Mouse (Mus musculus) c-Kit-negative CD71-positive TER-119-positive erythroid progenitor cells, embryonic 14.5 days (primary cell): ENCODE data around the gene Zkscan3.

Experiments
- DNase-seq: peaks from one replicate; pipeline ENCODE4 v3.0.0-alpha.2; 2013; ENCODE audit warnings: low read depth, low spot score

Zkscan3 gene

DNA sequence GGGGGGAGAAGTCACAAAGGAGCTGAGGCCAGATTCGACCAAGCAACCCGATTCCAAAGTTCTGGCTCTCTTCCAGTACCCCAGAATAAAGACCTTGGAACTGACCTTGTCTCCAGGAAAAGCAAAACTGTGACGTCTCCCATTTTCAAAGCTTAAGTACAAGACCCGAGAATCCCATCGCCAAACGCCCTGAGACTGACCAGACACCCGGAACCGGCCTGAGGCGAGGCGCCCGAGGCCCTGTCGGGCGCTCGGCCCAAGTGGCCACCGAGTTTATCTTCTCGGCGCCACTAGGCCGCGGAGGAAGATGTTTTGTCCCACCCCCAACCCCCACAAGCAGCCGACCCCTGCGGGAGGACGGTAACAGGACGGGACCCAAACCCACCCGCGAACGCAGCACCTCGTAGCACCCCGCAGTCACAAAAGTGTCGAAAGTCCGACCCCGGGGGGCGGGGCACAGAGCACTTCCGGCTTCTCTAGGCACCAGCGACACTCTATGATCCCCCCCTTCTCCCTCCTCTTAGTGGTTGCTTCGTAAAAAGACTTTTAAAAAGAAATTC is at the start of gene Zkscan3:
Gene Zkscan3 (minus strand): TSS at position 469 of the 560 bp plus-strand sequence.
- DNase-seq: peak; percentile 78

DNA sequence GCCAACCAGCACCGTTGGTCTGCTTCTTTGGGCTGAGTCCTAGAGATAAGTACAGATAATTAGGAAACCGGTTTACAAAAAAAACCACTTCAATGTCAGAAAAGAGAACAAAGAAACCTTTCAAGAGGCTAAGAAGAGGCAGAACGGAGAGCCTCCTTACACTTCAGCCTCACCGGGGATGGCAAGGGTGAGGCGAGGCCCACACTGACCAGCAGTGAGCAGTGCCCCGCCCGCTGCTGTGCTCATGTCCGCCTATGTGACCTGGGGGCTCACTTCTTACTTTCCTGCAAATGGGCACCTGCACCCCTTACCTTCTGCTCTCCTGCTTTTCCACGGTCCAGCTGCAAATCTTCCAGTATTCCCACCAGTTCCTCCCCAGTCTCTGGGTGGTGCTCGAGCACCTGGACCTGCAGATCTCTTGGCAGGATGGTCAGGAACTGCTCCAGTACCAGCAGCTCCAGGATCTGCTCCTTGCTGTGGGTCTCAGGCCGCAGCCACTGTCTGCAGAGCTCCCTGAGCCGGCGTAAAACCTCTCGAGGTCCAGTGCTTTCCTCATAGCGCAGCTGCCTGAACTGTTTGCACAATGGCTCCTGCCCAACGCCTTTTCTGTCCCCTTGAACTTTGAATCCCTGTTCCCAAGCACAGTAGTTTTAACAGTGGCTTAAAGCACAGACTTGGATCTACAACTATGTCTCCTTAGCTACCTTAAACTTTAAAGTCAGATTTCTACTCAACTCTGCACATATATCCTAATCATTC is 45.5 kb upstream of the Zkscan3 start:
- no peak for DNase-seq

DNA sequence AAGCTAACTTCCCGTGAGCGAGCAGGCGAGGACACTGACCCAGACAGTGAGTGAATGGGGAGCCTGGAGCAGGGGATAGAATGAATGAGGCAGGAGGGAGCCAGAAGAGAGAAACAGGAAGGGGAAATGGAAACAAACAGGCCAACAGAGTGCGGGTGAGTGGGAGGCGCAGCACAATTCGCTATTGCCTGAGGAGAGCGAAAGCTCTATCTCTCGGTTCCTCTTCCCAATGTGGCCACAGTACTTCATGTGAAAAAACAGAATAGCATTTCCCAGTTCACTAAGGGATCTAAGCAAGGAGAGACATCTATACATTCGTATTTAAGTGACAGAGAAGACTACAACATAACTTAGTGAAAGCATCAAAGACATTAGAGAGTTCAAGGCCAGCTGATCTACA is 44.2 kb upstream of the Zkscan3 start:
- DNase-seq: no peak

DNA sequence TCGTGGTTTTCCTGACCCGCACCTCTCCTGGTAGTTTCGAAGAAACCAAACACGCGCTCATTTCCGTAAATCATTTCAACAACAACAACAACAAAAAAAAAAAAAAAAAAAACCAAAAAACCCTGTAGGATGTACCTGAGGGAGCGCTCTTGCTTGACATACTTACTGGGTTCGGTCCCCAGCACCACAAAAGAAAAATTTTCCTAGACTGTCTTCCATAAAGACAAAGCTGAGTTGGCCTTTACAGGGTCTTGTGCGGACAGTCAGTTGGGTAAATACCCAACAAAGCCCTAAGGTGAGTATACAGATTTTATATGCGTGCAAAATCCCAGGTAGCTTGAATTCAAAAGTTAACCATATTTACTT is 38.6 kb upstream of the Zkscan3 start:
- DNase-seq: no peak

DNA sequence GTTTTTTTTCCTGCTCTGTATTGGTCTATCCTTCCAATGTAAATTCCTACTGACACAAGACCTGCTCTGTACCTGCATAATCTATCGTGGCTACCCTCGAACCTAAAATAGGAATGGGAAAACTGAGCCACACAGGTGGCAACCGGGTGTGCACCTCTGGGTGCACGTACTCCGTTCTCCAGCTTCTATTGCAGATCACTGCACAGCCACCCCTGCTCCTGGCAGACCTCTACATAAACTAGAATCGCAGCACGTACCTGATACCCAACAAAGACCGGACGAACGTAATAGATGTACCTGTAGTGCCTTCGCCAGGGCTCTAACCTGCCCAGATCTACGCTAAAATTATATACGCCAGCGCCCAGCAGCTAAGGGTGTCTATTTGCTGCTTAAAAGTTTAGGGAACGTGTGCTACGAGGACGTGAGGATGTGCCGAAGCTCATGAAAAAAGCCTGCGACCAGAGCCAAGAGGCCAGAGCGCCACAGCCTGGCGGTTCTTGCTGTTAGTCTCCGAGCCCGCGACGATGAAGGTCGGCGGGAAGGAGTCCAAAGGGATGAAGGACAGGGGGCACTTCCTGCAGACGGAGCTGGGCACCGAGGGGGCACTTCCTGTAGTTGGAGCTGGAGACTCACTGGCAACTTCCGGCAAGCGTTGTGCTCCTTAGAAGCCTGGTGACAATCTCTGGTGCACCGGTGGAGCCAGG is 38.1 kb upstream of the Zkscan3 start, which contains the start of gene Pgbd1:
Gene Pgbd1 (minus strand): TSS at position 556 of the 704 bp plus-strand sequence.
- peak; percentile 50 for DNase-seq

DNA sequence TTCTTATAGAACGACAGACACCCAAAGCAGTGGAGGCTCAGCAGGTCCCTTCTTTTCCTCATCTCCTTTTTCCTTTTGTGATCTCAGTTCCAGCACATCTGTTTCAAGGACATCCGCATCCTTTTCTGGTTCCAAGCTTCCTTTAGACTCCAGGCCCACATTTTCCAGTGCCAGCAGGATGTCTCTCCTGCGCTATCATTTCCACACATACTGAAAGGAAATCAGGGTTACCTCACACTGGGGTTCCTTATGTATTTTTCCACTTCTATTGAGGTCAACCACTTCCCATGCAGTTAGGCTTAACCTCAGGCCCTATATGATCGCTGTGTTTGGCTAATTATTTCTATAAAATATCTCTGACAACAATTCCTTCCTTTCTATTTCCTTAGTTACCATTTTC is 32.9 kb upstream of the Zkscan3 start:
- no peak for DNase-seq

DNA sequence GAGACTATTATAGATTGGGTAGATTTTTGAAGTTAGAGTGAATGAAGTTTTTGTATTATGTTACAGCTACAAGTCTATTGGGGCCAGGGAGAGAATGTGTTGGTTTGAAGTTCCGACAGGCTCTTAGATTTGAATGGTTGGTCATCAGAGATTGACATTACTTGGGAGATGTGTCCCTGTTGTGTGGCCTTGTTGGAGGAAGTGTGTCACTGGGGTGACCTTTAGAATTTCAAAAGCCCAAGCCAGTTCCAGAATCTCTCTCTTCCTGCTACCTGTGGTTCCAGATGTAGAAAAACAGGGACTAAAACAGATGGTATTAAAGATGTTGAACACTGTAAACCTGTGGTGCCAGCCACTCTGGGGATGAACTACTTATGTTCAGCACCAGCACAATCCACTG is 25.1 kb upstream of the Zkscan3 start:
- no peak for DNase-seq

DNA sequence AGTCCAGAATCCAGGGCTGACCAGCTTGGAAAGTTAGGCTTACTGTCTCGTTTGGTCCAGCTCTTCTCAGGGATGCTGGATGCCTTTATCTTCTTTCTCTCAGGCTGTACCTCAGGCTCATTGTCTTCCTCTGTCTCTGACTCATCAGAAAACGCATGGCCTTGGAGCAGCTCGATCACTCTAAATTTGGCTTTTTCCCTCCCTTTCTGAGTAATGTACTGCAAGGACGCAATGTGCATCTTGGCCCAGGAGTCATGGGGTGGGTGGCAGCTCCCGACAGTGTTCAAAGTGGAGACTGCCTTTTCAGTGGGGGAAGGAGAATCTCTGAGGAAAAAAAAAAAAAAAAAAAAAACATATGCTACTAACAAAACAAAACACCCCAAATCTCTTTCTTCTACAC is 20.7 kb upstream of the Zkscan3 start:
- no peak for DNase-seq

DNA sequence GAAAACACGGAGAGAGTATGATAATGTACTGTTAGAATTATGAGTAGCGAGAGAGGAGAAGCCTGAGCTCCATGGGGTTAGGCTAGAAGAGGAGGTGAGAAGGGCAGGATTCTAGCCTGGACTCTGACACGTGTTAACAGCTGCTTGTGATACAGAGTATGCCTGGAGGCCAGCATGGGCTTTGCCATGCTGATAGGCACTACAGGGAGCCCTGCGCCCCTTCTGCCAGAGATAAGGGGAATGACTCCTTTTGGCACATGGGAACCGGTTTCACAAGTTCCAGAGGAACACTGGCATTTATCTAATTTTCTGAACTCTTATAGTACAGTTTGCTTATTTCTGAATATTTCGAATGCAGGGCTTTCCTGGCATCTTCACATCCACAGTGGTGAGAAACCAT is 16.3 kb upstream of the Zkscan3 start:
- peak; percentile 69 for DNase-seq

DNA sequence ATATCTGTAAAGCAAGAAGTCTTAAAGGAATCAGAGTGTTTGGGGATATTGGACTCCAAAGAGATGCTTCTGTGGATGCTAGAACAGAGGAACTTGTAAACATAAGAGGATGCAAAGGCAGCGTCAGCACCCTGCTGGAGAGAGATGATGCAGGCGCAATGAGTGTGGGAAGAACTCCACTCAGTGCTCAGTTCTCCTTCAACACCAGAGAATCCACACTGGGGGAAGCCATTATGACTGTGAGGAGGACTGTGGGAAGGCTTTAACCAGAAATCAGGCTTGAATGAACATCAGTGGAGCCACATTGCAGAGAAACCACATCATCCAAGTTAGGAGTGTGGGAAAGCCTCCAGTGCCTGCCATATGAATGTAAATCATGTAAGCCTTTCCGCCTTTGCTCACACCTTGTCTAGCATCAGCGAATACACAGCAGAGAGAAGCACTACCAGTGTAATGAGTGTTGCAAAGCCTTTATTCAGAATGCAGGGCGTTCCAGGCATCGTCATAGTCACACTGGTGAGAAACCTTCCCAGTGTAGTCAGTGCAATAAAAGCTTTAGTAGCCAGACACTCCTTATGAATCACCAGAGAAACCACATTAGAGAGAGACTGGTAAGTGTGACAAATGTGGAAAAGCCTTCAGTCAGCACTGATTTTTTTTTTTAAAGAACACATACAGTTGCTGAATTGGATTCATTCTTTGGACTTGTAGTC is 14.9 kb upstream of the Zkscan3 start:
- DNase-seq: no peak

DNA sequence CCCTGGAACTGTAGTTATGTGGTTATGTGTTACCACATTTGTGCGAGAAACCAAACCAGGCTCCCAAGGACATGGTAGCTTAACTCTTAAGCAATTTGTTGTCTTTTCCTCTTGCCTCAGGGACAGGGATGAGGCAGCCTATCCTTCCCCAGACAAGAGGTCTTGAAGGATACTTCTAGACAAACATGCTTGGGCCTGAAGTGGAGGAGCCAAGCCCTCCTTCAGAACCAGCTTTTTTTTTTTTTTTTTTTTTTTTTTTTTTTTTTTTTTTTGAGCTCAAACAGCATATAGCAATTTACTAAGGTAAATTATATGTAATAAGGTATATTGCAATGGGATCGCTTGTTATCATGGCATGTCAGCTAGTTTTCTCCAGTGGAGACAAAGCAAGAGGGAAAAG is 13.2 kb upstream of the Zkscan3 start:
- DNase-seq: no peak

DNA sequence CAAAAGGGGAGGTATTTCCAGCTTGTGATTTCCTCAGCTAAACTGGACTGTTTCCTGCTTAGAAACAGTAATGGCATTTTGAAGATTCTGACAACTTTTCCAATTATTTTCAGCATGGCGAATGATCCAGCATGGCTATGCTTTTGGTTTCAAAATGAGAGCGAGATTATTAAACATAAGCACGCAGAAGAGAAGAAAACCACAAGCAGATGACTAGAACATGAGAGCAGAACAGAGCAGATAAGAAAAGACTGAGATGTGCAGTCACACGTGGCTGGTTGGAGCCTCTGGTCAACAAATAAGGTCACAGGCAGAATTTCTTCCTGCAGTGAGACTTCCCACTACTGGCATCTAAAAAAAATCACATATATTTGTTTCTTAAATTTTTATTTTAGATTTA is 12.7 kb upstream of the Zkscan3 start:
- DNase-seq: no peak

DNA sequence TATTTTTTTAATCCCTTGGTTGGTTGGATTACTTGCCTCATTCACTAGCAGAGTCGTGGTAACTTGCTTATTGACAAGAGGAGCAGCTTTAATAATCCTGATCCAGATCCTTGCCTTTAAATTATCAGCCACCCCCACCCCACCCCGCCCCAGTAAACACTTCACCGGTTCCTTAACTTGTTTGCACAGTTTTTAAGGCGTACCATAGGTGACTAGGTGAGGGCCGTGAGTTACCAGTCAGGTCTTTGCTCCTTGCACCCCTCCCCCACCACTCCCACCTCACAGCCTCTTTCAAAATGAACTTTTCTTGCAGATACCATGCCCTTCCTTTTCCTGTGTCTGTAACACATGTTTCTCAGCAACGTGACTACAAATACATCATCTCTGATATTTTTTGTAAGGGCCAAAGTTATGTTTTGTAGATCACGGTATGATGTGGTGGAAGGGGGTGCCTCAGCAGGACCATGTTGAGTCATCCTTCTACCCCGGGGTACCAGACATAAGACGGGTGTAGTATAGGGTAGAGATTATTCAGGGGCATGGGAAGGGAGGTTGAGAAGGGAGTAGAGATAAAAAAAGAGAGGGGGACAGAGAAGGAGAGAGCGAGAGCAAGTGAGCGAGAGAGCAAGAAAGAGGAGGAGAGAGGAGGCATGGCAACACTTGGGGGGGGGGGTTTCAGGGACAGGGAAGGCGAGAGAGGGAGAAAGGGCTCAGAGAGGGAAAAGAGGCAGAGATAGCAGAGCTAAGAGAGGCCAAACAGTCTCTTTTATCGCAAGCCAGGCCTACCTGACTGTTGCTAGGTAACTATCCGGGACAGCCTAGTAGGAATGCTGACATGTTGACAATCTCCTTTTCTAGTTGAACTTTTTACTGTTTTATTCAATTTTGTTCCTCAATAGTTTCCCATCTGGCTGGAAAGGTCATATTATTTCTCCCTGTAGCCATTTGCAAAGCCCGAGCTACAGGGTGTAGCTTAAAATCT is 12.0 kb upstream of the Zkscan3 start:
- peak; percentile 74 for DNase-seq

DNA sequence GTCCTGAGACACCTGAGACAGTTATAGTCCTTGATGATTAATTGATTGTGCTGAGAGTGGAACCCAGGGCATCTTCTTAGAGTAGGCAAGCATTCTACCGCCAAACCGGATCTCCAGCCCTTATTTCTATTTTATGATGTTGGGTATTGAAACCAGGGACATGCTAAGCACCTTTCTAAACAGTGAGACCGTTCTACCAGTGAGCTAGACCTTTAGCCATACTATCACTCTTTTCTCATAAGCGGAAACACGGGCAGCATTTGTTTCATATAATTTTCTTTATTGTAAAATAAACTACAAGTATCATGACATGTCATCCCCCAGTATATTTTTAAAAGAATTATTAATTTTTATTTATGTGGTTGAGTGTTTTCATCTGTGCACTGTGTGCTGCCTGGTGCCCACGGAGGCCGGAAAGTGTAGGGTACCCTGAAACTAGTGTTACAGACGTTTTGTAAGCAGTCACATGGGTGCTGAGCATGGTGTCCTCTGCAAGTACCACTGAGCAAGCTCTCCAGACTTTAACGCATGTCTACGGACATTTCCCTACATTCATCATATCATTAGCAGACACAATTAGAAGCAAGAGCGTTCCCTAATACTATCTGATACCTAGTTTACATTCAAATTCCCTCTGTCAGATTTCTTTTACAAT is 6.4 kb upstream of the Zkscan3 start:
- DNase-seq: no peak

DNA sequence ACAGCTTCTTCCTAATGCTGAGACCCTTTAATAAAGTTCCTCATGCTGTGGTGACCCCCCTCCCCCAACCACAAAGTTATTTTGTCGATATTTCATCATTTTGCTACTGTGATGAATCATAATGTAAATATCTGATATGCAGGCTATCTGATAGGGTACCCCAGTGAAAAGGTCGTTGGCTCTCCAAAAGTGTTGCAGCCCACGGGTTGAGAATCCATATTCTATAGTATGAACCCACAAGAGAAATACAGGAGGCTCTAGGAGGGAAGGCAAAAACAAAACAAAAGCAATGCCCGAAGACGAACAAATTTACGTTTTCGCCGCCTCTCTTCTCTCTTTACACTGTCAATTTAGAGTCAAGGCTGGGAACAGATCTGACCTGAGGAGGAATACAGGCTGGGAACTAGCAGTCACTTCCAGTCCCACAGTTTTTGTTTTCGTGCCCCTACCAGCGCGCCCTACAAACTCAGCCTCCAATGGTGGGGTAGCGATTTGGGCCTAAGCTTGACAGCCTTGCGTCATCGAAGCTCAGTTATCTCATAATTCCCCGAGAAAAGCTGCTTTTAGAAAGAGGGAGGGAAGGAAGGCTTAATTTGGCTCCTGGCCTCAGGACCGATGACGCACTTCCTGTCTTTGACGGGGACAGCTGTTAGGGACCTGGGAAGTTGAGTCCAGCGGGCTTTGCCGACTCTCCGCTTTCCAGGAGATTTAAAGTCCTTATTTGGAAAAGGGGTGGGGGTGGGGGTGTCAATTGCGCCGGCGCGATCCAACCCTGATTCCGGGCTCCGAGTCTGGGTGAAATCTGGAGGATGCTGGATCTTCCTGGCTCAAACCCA is 5.6 kb upstream of the Zkscan3 start:
- DNase-seq: peak; percentile 53

DNA sequence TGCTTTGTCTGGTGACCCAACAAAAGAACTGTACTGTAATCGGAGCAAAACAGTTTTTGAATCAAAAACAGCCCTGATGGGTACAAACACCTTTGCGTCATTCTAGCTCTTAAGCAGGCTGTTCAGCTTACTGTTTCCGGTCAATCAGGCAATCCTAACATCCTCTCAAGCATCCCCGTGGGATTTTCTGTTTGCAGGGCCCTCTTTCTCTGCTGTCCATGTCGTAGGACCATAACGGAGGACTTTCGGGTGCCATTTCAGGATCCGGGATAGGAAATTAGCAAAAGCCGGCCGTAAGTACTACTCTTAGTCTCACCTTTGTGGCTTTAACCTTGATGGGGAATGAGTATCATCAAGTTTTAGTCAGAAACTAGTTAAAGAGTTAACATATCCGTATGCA is 4.8 kb upstream of the Zkscan3 start:
- DNase-seq: no peak

DNA sequence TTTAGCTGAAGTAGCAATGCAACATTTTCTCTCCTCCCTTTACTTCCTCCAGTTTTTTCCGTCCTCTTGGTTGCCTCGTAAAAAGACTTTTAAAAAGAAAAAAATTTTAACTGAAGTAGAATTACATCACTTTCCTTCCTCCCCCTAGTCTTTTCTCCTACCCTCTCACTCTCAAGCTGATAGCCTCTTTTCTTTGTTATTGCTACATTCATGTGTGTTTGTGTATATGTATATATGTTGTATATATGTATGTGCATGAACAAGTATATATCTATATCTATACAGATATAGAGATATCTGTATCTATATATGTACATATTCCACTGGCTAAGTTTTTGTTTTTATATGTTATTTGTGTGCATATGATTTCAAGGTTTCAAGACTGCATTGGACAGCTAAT is 293 bp upstream of the Zkscan3 start:
- DNase-seq: no peak

DNA sequence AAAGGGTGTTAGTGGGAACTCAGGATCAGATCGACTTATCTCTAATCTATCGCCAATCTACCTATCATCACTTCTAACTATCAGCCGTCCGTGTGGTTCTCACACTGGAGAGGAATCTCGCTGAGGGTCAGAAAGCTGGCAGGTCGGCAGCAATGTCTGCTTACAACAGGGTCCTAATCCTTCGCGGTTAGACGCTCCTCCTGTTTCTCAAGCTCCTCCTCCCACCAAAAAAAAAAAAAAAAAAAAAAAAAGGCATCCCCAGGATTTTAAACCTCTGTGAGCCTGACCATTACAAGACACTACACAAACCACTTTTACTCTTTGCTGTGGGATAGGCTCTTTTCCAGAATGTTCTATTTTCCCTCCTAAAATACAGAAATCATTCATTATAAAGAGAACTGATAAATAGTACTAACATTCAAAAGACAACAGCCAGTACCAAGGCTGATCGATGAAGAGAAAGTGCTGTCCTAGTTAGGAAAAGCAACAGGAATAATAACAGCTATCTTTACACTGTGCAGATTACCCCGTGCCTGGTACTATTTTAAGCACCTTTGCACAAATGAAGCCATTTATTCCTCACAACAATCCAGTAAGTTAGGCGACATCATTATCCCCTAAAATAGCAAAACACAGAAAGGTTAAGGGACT is 794 bp downstream of the Zkscan3 start:
- DNase-seq: no peak

DNA sequence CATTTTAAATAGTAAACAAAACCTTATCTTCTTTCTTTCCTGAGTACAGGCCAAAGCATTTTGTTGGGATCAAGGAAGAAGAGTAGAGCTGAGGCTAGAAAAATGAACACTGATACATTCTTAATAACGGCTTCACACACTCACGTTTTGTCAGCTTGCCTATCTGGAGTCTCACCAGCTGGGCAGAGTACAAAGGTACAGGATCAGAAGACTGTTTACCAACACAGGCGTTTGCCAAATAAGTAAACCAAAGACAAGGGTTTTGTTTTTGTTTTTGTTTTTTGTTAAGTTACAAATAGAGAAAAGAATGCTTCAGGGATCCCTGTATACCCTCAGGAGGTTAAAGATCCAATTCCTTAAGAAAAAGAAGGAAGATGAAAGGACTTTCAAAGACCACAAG is 1.4 kb downstream of the Zkscan3 start:
- DNase-seq: no peak
